Mouse (Mus musculus) cortical plate, adult 2 months (tissue): ENCODE results near the gene Trnau1ap.

Experiments used
- CTCF ChIP-seq: fragments of 200-500 bp; IDR thresholded peaks from 2 replicates; pipeline ENCODE4 v1.5.1; 2011; ENCODE audit warnings: mild to moderate bottlenecking, control low read depth, low read length; ENCODE audit not compliant: insufficient read depth; ENCODE audit errors: extremely low read depth
- POLR2A ChIP-seq: fragments of 200-500 bp; IDR thresholded peaks from 2 replicates; pipeline ENCODE4 v1.6.1; 2011; ENCODE audit warnings: mild to moderate bottlenecking, low read length, control low read depth; ENCODE audit not compliant: insufficient read depth; ENCODE audit errors: extremely low read depth

DNA sequence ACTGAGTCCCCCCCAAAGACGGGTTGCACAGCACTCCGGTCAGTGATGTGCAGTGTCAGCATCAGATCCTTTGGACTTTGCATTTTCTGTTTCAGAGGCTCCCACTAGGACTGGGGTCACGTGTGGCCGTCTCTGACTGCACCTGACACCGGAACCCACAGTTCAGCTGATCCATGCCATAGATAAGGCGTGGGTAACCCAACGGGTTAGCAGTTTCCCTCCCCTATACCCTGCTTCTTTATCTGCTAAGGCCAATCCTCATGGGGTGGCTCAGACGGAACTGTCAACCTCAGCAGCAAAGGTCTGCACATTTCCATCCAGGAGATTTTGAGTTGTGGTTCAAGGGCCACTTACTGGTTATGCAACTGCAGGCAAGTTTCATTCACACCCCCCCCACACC is 24.1 kb downstream of the Trnau1ap start:
- TF ChIP-seq CTCF (no peak), POLR2A (no peak)
